Mouse (Mus musculus): ENCODE measurements around the gene Palm2.

- TF ChIP-seq CTCF (IDR thresholded peaks at IDR 0.05; ENCODE audit: low read depth) (no peak), EP300 (IDR thresholded peaks at IDR 0.05; ENCODE audit: low read depth) (no peak)
These were observed 91.4 kb downstream of the Palm2 start for GRCm38 (mm10) chr4:57525221-57526011.

Measured in liver, embryonic 14.5 days (tissue).